Mouse (Mus musculus) E14TG2a.4 (cell line): ENCODE measurements around the gene Depp1.

Experiments
- H3K27me3 ChIP-seq: 2 replicates; pipeline ENCODE4 v1.6.1; 2014; ENCODE audit warnings: low read length, control low read depth; ENCODE audit not compliant: insufficient read depth
- H3K36me3 ChIP-seq: 2 replicates; pipeline ENCODE4 v1.6.1; 2014; ENCODE audit warnings: low read length, control low read depth; ENCODE audit not compliant: insufficient read depth
- H3K4me1 ChIP-seq: replicated peaks from 2 replicates; pipeline ENCODE4 v1.6.1; 2014; ENCODE audit warnings: low read depth, low read length, control low read depth
- H3K4me3 ChIP-seq: replicated peaks from 2 replicates; pipeline ENCODE4 v1.5.1; 2014; ENCODE audit warnings: mild to moderate bottlenecking, low read length
- H3K9me3 ChIP-seq: 2 replicates; pipeline ENCODE4 v1.6.1; 2014; ENCODE audit warnings: low read length, control low read depth
- CTCF ChIP-seq: conservative IDR thresholded peaks from 2 replicates; pipeline ENCODE4 v1.5.1; 2014; ENCODE audit warnings: low read length
- NANOG ChIP-seq: IDR thresholded peaks from 2 replicates; pipeline ENCODE4 v1.6.1; 2014; ENCODE audit warnings: borderline replicate concordance, low read length, mixed read lengths
- POU5F1 ChIP-seq: IDR thresholded peaks from 2 replicates; pipeline ENCODE4 v1.6.1; 2014; ENCODE audit warnings: low read length, borderline replicate concordance

The Depp1 gene

GRCm38 (mm10) chr6:116682317-116682716 is 31.9 kb downstream of the Depp1 start:
- no peaks in the 10 kb centered on the region for H3K9me3 ChIP-seq
- H3K27me3 ChIP-seq: peaks cover 3% of the 10 kb centered on the region; the same call in 1 of the 2 replicates
- no peak overlapping the region for H3K4me3 ChIP-seq
- no peak for TF ChIP-seq NANOG
- no peak for TF ChIP-seq POU5F1
- TF ChIP-seq CTCF: no peak
- no peaks in the 10 kb centered on the region for H3K36me3 ChIP-seq
- H3K4me1 ChIP-seq: peaks cover 11% of the 10 kb centered on the region

DNA sequence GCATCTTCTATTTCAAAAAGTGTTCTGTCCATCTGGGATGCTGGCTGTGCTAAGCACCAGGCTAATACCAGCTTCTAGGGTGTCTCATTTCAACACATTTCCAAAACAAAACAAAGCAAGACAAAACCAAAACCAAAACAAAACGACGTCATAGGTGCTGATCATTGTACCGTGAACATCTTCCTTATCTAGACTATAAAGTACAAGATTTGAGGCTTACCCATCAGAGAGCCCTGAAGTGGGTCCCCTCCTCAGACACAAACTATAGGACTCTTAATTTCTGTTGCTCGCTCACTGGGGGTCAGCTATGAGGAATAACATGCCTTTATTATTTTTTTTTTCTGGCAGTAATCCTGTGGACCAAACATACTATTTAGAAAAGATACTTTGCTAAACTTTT is 43.2 kb downstream of the Depp1 start:
- H3K9me3 ChIP-seq: no peaks in the 10 kb centered on the region
- TF ChIP-seq CTCF (no peak), NANOG (no peak), POU5F1 (no peak)
- H3K36me3 ChIP-seq: no peaks in the 10 kb centered on the region
- H3K4me1 ChIP-seq: no peaks in the 10 kb centered on the region
- no peaks in the 10 kb centered on the region for H3K27me3 ChIP-seq
- H3K4me3 ChIP-seq: no peak overlapping the region

- Histone ChIP-seq H3K27me3 (no peaks in the 10 kb centered on the region), H3K4me1 (no peaks in the 10 kb centered on the region), H3K9me3 (no peaks in the 10 kb centered on the region), H3K4me3 (no peak overlapping the region), H3K36me3 (no peaks in the 10 kb centered on the region)
- TF ChIP-seq POU5F1: no peak
- TF ChIP-seq CTCF: no peak
- TF ChIP-seq NANOG: no peak
Observed at GRCm38 (mm10) chr6:116694346-116694745, 43.9 kb downstream of the Depp1 start.

DNA sequence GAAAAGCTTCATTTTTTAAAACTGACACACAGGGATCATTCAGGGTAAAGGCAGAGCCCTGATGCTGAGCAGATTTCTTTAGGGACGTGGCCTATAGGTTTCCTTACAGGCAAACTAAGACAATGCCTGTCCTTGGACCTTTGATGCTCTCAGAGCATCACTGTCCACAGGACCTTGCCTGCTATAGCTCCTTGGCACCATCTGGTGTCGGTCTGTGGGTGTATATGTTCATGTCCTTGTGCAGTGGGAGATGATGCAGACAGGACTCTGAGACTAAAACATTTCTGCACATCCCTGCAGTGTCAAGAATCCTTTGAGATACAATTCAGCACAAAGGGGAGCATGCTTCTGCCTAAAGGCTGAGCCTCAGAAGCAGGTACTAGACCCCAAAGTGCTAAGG is 47.0 kb downstream of the Depp1 start:
- no peak overlapping the region for H3K4me3 ChIP-seq
- no peak for TF ChIP-seq POU5F1
- TF ChIP-seq CTCF: peak; percentile 55

GRCm38 (mm10) chr6:116697896-116698425 is 47.6 kb downstream of the Depp1 start:
- Histone ChIP-seq H3K4me1 (no peaks in the 10 kb centered on the region), H3K4me3 (no peak overlapping the region), H3K36me3 (no peaks in the 10 kb centered on the region), H3K27me3 (no peaks in the 10 kb centered on the region), H3K9me3 (no peaks in the 10 kb centered on the region)
- TF ChIP-seq CTCF: no peak

More for the DNA sequence above, 47.0 kb downstream of the Depp1 start:
- Histone ChIP-seq H3K9me3 (no peaks in the 10 kb centered on the region), H3K36me3 (no peaks in the 10 kb centered on the region), H3K27me3 (no peaks in the 10 kb centered on the region), H3K4me1 (no peaks in the 10 kb centered on the region)

DNA sequence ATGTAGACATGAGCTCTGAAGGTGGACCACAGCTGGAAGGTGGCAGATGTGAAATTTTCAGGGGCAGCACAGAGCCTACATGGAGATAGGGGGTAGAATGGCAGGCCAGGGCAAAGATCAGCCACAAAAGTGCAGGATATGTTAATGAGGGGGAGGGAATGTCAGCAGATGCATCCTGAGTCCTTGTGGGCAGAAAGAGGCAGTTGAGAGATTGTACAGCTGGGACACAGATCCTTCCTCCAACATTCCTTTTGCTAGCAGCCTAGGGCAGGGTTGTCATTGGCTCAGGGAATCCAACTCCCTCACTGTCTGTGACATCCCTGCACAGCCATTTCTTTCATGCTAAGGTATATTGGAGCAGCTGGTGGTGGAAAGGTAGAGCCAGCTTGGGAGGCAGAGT is 50.4 kb downstream of the Depp1 start:
- Histone ChIP-seq H3K4me1 (no peaks in the 10 kb centered on the region), H3K27me3 (no peaks in the 10 kb centered on the region), H3K36me3 (no peaks in the 10 kb centered on the region), H3K4me3 (no peak overlapping the region), H3K9me3 (no peaks in the 10 kb centered on the region)
- no peak for TF ChIP-seq POU5F1
- TF ChIP-seq CTCF: no peak
- no peak for TF ChIP-seq NANOG
